Mouse (Mus musculus) hindbrain, embryonic 14.5 days (tissue): Measurements from ENCODE around the gene Stat1. TPM values are rescaled to one million over a fixed set of nuclear protein-coding genes. Genes with fewer than 3 reads are reported as not detected.
A peak's percentile ranks its signal among the peaks of the same experiment; 100 is the strongest.

Experiments
- ATAC-seq: fragments of 200-750 bp; cut with Nextera tagmentation; 2 replicates; pipeline ENCODE4 v1.8.0; 2017; ENCODE audit warnings: moderate number of reproducible peaks, mild to moderate bottlenecking, moderate TSS enrichment, moderate library complexity; ENCODE audit not compliant: low FRiP score
- DNase-seq: peaks from one replicate; pipeline ENCODE4 v3.0.0-alpha.2; 2015; ENCODE audit warnings: low spot score
- H3K27ac ChIP-seq: fragments of 300-500 bp; sonication (generic); 2 replicates; pipeline ENCODE4 v1.5.1; 2014; ENCODE audit warnings: mild to moderate bottlenecking, moderate library complexity
- H3K27me3 ChIP-seq: fragments of 300-500 bp; sonication (generic); 2 replicates; pipeline ENCODE4 v1.6.1; 2014; ENCODE audit warnings: mild to moderate bottlenecking, low read length, mixed read lengths; ENCODE audit not compliant: control insufficient read depth, insufficient read depth
- H3K36me3 ChIP-seq: fragments of 300-500 bp; sonication (generic); replicated peaks from 2 replicates; pipeline ENCODE4 v1.6.1; 2014; ENCODE audit not compliant: control insufficient read depth, insufficient read depth
- H3K4me1 ChIP-seq: fragments of 300-500 bp; sonication (generic); replicated peaks from 2 replicates; pipeline ENCODE4 v1.6.1; 2014; ENCODE audit warnings: antibody characterized with exemption, low read length, mixed read lengths; ENCODE audit not compliant: control insufficient read depth, insufficient read depth
- H3K4me2 ChIP-seq: fragments of 300-500 bp; sonication (generic); replicated peaks from 2 replicates; pipeline ENCODE4 v1.6.1; 2014; ENCODE audit warnings: mild to moderate bottlenecking, moderate library complexity
- H3K4me3 ChIP-seq: fragments of 300-500 bp; sonication (generic); replicated peaks from 2 replicates; pipeline ENCODE4 v1.5.1; 2014; ENCODE audit warnings: mild to moderate bottlenecking, low read length
- H3K9ac ChIP-seq: fragments of 300-500 bp; sonication (generic); 2 replicates; pipeline ENCODE4 v1.6.1; 2014
- H3K9me3 ChIP-seq: fragments of 300-500 bp; sonication (generic); 2 replicates; pipeline ENCODE4 v1.6.1; 2016; ENCODE audit warnings: low read length; ENCODE audit not compliant: control insufficient read depth
- WGBS: fragments of 180-500 bp; shearing (Covaris S2); extraction: QIAGEN DNeasy Blood & Tissue Kit; methylation state at CpG from one replicate; pipeline ENCODE4 v1.1.7; 2014; 5-methylcytosine and 5-hydroxymethylcytosine counted together
- polyA plus RNA-seq: library from polyadenylated mRNA; unstranded; fragments of >200 nt; fragmentation: Nextera tagmentation; extraction: Ambion mirVana; gene quantifications from 2 replicates; pipeline ENCODE4 v1.2.1, GENCODE M21; 2014

Gene Stat1
- polyA plus RNA-seq, 1 experiment from 2014 or later, result 17.3 TPM

- 93% methylated on average over 7 of the region's 7 CpGs for WGBS
- H3K4me2 ChIP-seq, result no peak overlapping the region
- no peaks in the 10 kb centered on the region for H3K4me1 ChIP-seq
- H3K27ac ChIP-seq, result no peak overlapping the region
- H3K9ac ChIP-seq, result no peak overlapping the region
- DNase-seq (no peak), ATAC-seq (no peak)
- H3K9me3 ChIP-seq, result no peaks in the 10 kb centered on the region
- no peaks in the 10 kb centered on the region; the same call in 1 of the 2 replicates for H3K36me3 ChIP-seq
- H3K4me3 ChIP-seq, result no peak overlapping the region
- no peaks in the 10 kb centered on the region for H3K27me3 ChIP-seq
Observed at GRCm38 (mm10) chr1:52143596-52144156, 24.4 kb downstream of the Stat1 start.

- Histone ChIP-seq H3K4me3 (no peak overlapping the region), H3K4me1 (no peaks in the 10 kb centered on the region), H3K27ac (no peak overlapping the region), H3K36me3 (no peaks in the 10 kb centered on the region; the same call in 1 of the 2 replicates), H3K9ac (no peak overlapping the region), H3K9me3 (no peaks in the 10 kb centered on the region), H3K27me3 (no peaks in the 10 kb centered on the region), H3K4me2 (no peak overlapping the region)
- WGBS, result 84% methylated on average over 10 of the region's 10 CpGs
- ATAC-seq (no peak), DNase-seq (no peak)
Observed at GRCm38 (mm10) chr1:52144907-52145306, 25.7 kb downstream of the Stat1 start.

- no peaks in the 10 kb centered on the region; the same call in 1 of the 2 replicates for H3K36me3 ChIP-seq
- no peaks in the 10 kb centered on the region for H3K4me1 ChIP-seq
- no peak overlapping the region for H3K27ac ChIP-seq
- peak; percentile 86 for DNase-seq
- H3K4me2 ChIP-seq, result no peak overlapping the region
- no peaks in the 10 kb centered on the region for H3K27me3 ChIP-seq
- no peaks in the 10 kb centered on the region for H3K9me3 ChIP-seq
- no peak overlapping the region for H3K9ac ChIP-seq
- peak; percentile 84 for ATAC-seq
- H3K4me3 ChIP-seq, result no peak overlapping the region
- 58% methylated on average over 12 of the region's 12 CpGs for WGBS
Observed at GRCm38 (mm10) chr1:52146214-52146970, 27.2 kb downstream of the Stat1 start.

- Histone ChIP-seq H3K27me3 (no peaks in the 10 kb centered on the region), H3K4me1 (no peaks in the 10 kb centered on the region), H3K9me3 (no peaks in the 10 kb centered on the region), H3K4me3 (no peak overlapping the region), H3K36me3 (no peaks in the 10 kb centered on the region; the same call in 1 of the 2 replicates), H3K27ac (no peak overlapping the region), H3K4me2 (no peak overlapping the region), H3K9ac (no peak overlapping the region)
- 97% methylated on average over 2 of the region's 2 CpGs for WGBS
- ATAC-seq, result no peak
- no peak for DNase-seq
Observed at GRCm38 (mm10) chr1:52147431-52147830, 28.2 kb downstream of the Stat1 start.

GRCm38 (mm10) chr1:52148178-52148577, 28.9 kb downstream of the Stat1 start:
- H3K4me3 ChIP-seq, result no peak overlapping the region
- WGBS, result 65% methylated on average over 7 of the region's 7 CpGs
- ATAC-seq (no peak), DNase-seq (no peak)
- no peak overlapping the region for H3K9ac ChIP-seq
- no peaks in the 10 kb centered on the region for H3K4me1 ChIP-seq
- no peak overlapping the region for H3K4me2 ChIP-seq
- no peak overlapping the region for H3K27ac ChIP-seq
- H3K36me3 ChIP-seq, result no peaks in the 10 kb centered on the region; the same call in 1 of the 2 replicates
- H3K27me3 ChIP-seq, result no peaks in the 10 kb centered on the region
- no peaks in the 10 kb centered on the region for H3K9me3 ChIP-seq

GRCm38 (mm10) chr1:52148696-52149095, 29.5 kb downstream of the Stat1 start:
- Histone ChIP-seq H3K27me3 (no peaks in the 10 kb centered on the region), H3K36me3 (no peaks in the 10 kb centered on the region; the same call in 1 of the 2 replicates), H3K4me2 (no peak overlapping the region), H3K9ac (no peak overlapping the region), H3K4me3 (no peak overlapping the region), H3K27ac (no peak overlapping the region), H3K4me1 (no peaks in the 10 kb centered on the region), H3K9me3 (no peaks in the 10 kb centered on the region)
- DNase-seq (no peak), ATAC-seq (no peak)
- 68% methylated on average over 7 of the region's 7 CpGs for WGBS

GRCm38 (mm10) chr1:52149934-52150346, 30.7 kb downstream of the Stat1 start:
- 53% methylated on average over 9 of the region's 9 CpGs for WGBS
- no peaks in the 10 kb centered on the region for H3K9me3 ChIP-seq
- peak; percentile 63 for DNase-seq
- H3K36me3 ChIP-seq, result no peaks in the 10 kb centered on the region; the same call in 1 of the 2 replicates
- H3K9ac ChIP-seq, result no peak overlapping the region
- ATAC-seq, result peak; percentile 34
- H3K27me3 ChIP-seq, result no peaks in the 10 kb centered on the region
- H3K4me1 ChIP-seq, result no peaks in the 10 kb centered on the region
- H3K4me2 ChIP-seq, result no peak overlapping the region
- no peak overlapping the region for H3K4me3 ChIP-seq
- H3K27ac ChIP-seq, result no peak overlapping the region

GRCm38 (mm10) chr1:52150676-52151075, 31.4 kb downstream of the Stat1 start:
- Histone ChIP-seq H3K9me3 (no peaks in the 10 kb centered on the region), H3K27ac (no peak overlapping the region), H3K9ac (no peak overlapping the region), H3K4me1 (no peaks in the 10 kb centered on the region), H3K4me2 (no peak overlapping the region), H3K4me3 (no peak overlapping the region), H3K27me3 (no peaks in the 10 kb centered on the region), H3K36me3 (no peaks in the 10 kb centered on the region)
- no peak for ATAC-seq
- no peak for DNase-seq
- 56% methylated on average over 11 of the region's 11 CpGs for WGBS

GRCm38 (mm10) chr1:52151166-52151565, 31.9 kb downstream of the Stat1 start:
- no peaks in the 10 kb centered on the region for H3K9me3 ChIP-seq
- no peaks in the 10 kb centered on the region for H3K36me3 ChIP-seq
- no peak overlapping the region for H3K9ac ChIP-seq
- no peak for DNase-seq
- no peak overlapping the region for H3K4me2 ChIP-seq
- H3K4me1 ChIP-seq, result no peaks in the 10 kb centered on the region
- ATAC-seq, result no peak
- WGBS, result 95% methylated on average over 5 of the region's 5 CpGs
- no peak overlapping the region for H3K27ac ChIP-seq
- H3K27me3 ChIP-seq, result no peaks in the 10 kb centered on the region
- no peak overlapping the region for H3K4me3 ChIP-seq
